Comparison of ENCODE assay signal across 9 mouse cellular contexts in genomic region chr4:138000682-138001081, GRCm38 (mm10). TPM values are rescaled to one million over a fixed set of nuclear protein-coding genes. Genes with fewer than 3 reads are reported as not detected.
DNase-seq lines count a peak whose midpoint lies in the region; TF ChIP-seq lines count a peak whose summit lies in the region.
"Had no signal": no experiment of that assay in that cellular context is flagged by ENCODE, and none has a peak within 500 bp of the region (broad histone marks: within the 10 kb centered on the region; RNA-seq: fewer than 3 reads in every experiment).

No protein-coding gene starts in this region.

- intact Hi-C loops in left cerebral cortex, adult 2 months (cut with DNase I) = no loop called here
- intact Hi-C loops in gastrocnemius, postnatal 14 days (cut with DNase I; ENCODE audit: low total_unique reads) = no loop called here

- TF ChIP-seq CTCF in left cerebral cortex, adult 2 months (IDR thresholded peaks at IDR 0.05) = no peak
- TF ChIP-seq CTCF in brain, embryonic 14.5 days (IDR thresholded peaks at IDR 0.05; ENCODE audit: borderline replicate concordance, extremely low read depth, insufficient read depth, insufficient read length) = no peak

- no peak for DNase-seq in left cerebral cortex, adult 2 months (ENCODE audit: extremely low spot score in 1 of 2, low spot score in 2 of 2)
- DNase-seq in left cerebral cortex, adult 11 months (ENCODE audit: low spot score) = no peak
- DNase-seq in brain, embryonic 14.5 days (ENCODE audit: low read depth) = peak; percentile 72
- DNase-seq in gastrocnemius, postnatal 14 days = peak; percentile 66
- DNase-seq in kidney, postnatal 25 days = peak; percentile 71 to 77
- DNase-seq in layer of hippocampus, adult 8-10 months (ENCODE audit: low spot score in 2 of 2) = no peak
- no peak for DNase-seq in layer of hippocampus, adult 18-20 months (ENCODE audit: low spot score in 2 of 2)
- DNase-seq in right cerebral cortex, adult 2 months (ENCODE audit: low spot score in 2 of 2) = no peak

- peak overlapping the region; percentile 9; the same call in 1 of the 2 replicates for H3K4me3 ChIP-seq in left cerebral cortex, adult 2 months
- H3K4me3 ChIP-seq: neural tube, embryonic 12.5 days had no signal

- no peak for TF ChIP-seq POLR2A in brain, embryonic 14.5 days (IDR thresholded peaks at IDR 0.05; ENCODE audit: borderline replicate concordance, extremely low read depth, insufficient read depth, insufficient read length, poor library complexity, severe bottlenecking)

- H3K27ac ChIP-seq in left cerebral cortex, adult 2 months = no peak overlapping the region
- H3K27ac ChIP-seq: neural tube, embryonic 12.5 days had no signal

RNA-seq across cellular contexts. Expression of gene Eif4g3, which starts 7.9 kb away (rescaled TPM):
- 100 to 1,000 TPM; 179 to 187 TPM for total RNA-seq in left cerebral cortex, adult 2 months (2021)
- polyA plus RNA-seq in brain, embryonic 14.5 days (2012; rRNA removed) = 130 and 149 TPM in 2 replicates
- 10 to 100 TPM; 95.2 to 98.9 TPM for total RNA-seq in gastrocnemius, postnatal 14 days (2021)
- total RNA-seq in layer of hippocampus, adult 8-10 months (2022) = 100 to 1,000 TPM; 143 to 163 (median 151) TPM
- 100 to 1,000 TPM; 141 to 142 TPM for total RNA-seq in layer of hippocampus, adult 18-20 months (2021)

Comparison
In these comparisons a context has a peak if more than half of its experiments do, and no peak if none do; other contexts are left out.
1. DNase-seq: peak in brain, embryonic 14.5 days (single experiment), gastrocnemius, postnatal 14 days (single experiment) and kidney, postnatal 25 days (2 of 2); none in left cerebral cortex, adult 2 months (0 of 2), left cerebral cortex, adult 11 months (single experiment), layer of hippocampus, adult 8-10 months (0 of 2), layer of hippocampus, adult 18-20 months (0 of 2) and right cerebral cortex, adult 2 months (0 of 2).